In genomic region chr8:105470681-105471313, GRCm38 (mm10) we compare ENCODE assay signal across 9 mouse cellular contexts. TPM values are rescaled to one million over a fixed set of nuclear protein-coding genes. Genes with fewer than 3 reads are reported as not detected.
A peak's percentile ranks its signal among the peaks of the same experiment; 100 is the strongest.
DNase-seq lines count a peak whose midpoint lies in the region; ATAC-seq and TF ChIP-seq lines count a peak whose summit lies in the region.
"Had no signal": no experiment of that assay in that cellular context is flagged by ENCODE, and none has a peak within 500 bp of the region (broad histone marks: within the 10 kb centered on the region; RNA-seq: fewer than 3 reads in every experiment).

No protein-coding gene starts in this region.

- ATAC-seq in heart, embryonic 13.5 days (ENCODE audit: extremely low read depth, insufficient number of reproducible peaks, low FRiP score, low TSS enrichment), result no peak
- peak; percentile 72; the same call in 1 of the 2 replicates for ATAC-seq in hindbrain, embryonic 14.5 days (ENCODE audit: low FRiP score)
- ATAC-seq in midbrain, embryonic 12.5 days (ENCODE audit: low FRiP score, low read depth), result no peak

- peak overlapping the region; percentile 69 for H3K4me2 ChIP-seq in heart, embryonic 13.5 days
- peak overlapping the region; percentile 63 for H3K4me2 ChIP-seq in hindbrain, embryonic 14.5 days (replicated peaks)
- peak overlapping the region; percentile 64 for H3K4me2 ChIP-seq in midbrain, embryonic 12.5 days (replicated peaks)

- DNase-seq in heart, postnatal 10 days, result no peak
- DNase-seq in hindbrain, embryonic 14.5 days (ENCODE audit: low spot score), result no peak
- DNase-seq in yolk sac, embryonic 10.5 days (ENCODE audit: low spot score), result no peak
- DNase-seq in adrenal gland, adult 8-10 months, result no peak
- no peak for DNase-seq in T-cell, adult 2 months (ENCODE audit: low spot score)

- H3K9ac ChIP-seq in heart, embryonic 13.5 days, result peak overlapping the region; percentile 75
- H3K9ac ChIP-seq in hindbrain, embryonic 14.5 days, result peak overlapping the region; percentile 67
- peak overlapping the region; percentile 61 for H3K9ac ChIP-seq in midbrain, embryonic 12.5 days (replicated peaks)

- peaks cover 64% of the 10 kb centered on the region for H3K4me1 ChIP-seq in heart, embryonic 13.5 days
- H3K4me1 ChIP-seq in cortical plate, adult 2 months (ENCODE audit: control insufficient read depth, insufficient read depth, low read length), result peaks cover 14% of the 10 kb centered on the region
- H3K4me1 ChIP-seq in hindbrain, embryonic 14.5 days (replicated peaks; ENCODE audit: control insufficient read depth, insufficient read depth, low read length), result peaks cover 57% of the 10 kb centered on the region
- peaks cover 59% of the 10 kb centered on the region for H3K4me1 ChIP-seq in midbrain, embryonic 12.5 days

- no peaks in the 10 kb centered on the region for H3K9me3 ChIP-seq in heart, embryonic 13.5 days
- H3K9me3 ChIP-seq in hindbrain, embryonic 14.5 days (ENCODE audit: control insufficient read depth, low read length), result no peaks in the 10 kb centered on the region
- H3K9me3 ChIP-seq in midbrain, embryonic 12.5 days, result no peaks in the 10 kb centered on the region

- WGBS in heart, embryonic 13.5 days, result 19% methylated on average over 11 of the region's 11 CpGs
- 18% methylated on average over 11 of the region's 11 CpGs for WGBS in hindbrain, embryonic 14.5 days
- WGBS in midbrain, embryonic 12.5 days, result 20% methylated on average over 11 of the region's 11 CpGs

- no peak overlapping the region for H3K27ac ChIP-seq in heart, embryonic 13.5 days (replicated peaks)
- H3K27ac ChIP-seq in cortical plate, adult 2 months (ENCODE audit: insufficient read depth, low read length), result no peak overlapping the region
- peak overlapping the region; percentile 74 for H3K27ac ChIP-seq in hindbrain, embryonic 14.5 days
- H3K27ac ChIP-seq in midbrain, embryonic 12.5 days (replicated peaks), result peak overlapping the region; percentile 80

- TF ChIP-seq POLR2A in cortical plate, adult 2 months (IDR thresholded peaks at IDR 0.05; ENCODE audit: extremely low read depth, insufficient read depth, low read length), result no peak

- intact Hi-C loops in heart, postnatal 10 days (cut with DNase I), result no loop called here

- peaks cover 9% of the 10 kb centered on the region for H3K36me3 ChIP-seq in heart, embryonic 13.5 days
- H3K36me3 ChIP-seq in hindbrain, embryonic 14.5 days (replicated peaks; ENCODE audit: control insufficient read depth, insufficient read depth), result peaks cover 12% of the 10 kb centered on the region
- peaks cover 18% of the 10 kb centered on the region for H3K36me3 ChIP-seq in midbrain, embryonic 12.5 days

- peak overlapping the region; percentile 44 for H3K4me3 ChIP-seq in heart, embryonic 13.5 days
- H3K4me3 ChIP-seq in cortical plate, adult 2 months (ENCODE audit: insufficient read depth, low read length), result peak overlapping the region; percentile 42
- H3K4me3 ChIP-seq in hindbrain, embryonic 14.5 days (replicated peaks; ENCODE audit: low read length), result peak overlapping the region; percentile 36
- H3K4me3 ChIP-seq in midbrain, embryonic 12.5 days, result peak overlapping the region; percentile 45

- no peak for TF ChIP-seq CTCF in cortical plate, adult 2 months (IDR thresholded peaks at IDR 0.05; ENCODE audit: extremely low read depth, insufficient read depth, low read length)

- peaks cover 36% of the 10 kb centered on the region for H3K27me3 ChIP-seq in heart, embryonic 13.5 days (replicated peaks)
- H3K27me3 ChIP-seq in hindbrain, embryonic 14.5 days (ENCODE audit: control insufficient read depth, insufficient read depth, low read length), result no peaks in the 10 kb centered on the region
- H3K27me3 ChIP-seq in midbrain, embryonic 12.5 days, result peaks cover 30% of the 10 kb centered on the region

RNA-seq across cellular contexts. Expression of gene Tppp3, which starts 0.5 kb away (rescaled TPM):
- polyA plus RNA-seq in heart, embryonic 13.5 days (2015; fragmentation: Nextera tagmentation; extraction: Ambion mirVana), result 12.3 TPM in 2 replicates
- total RNA-seq in heart, postnatal 10 days (2021), result 10 to 100 TPM; 55.8 to 56.1 TPM
- 77.9 and 93.2 TPM in 2 replicates for polyA plus RNA-seq in cortical plate, adult 2 months (2012; rRNA removed)
- polyA plus RNA-seq in hindbrain, embryonic 14.5 days (2014; fragmentation: Nextera tagmentation; extraction: Ambion mirVana), result 204 and 207 TPM in 2 replicates
- polyA plus RNA-seq in midbrain, embryonic 12.5 days (2016; fragmentation: Nextera tagmentation; extraction: Ambion mirVana), result 86.8 and 94.2 TPM in 2 replicates
- total RNA-seq in adrenal gland, adult 8-10 months (2022), result 10 to 100 TPM; 28.3 to 40.2 (median 33.0) TPM
- total RNA-seq: common myeloid progenitor, adult 5-6 weeks had no signal

RNA-seq across cellular contexts. Expression of gene Zdhhc1, which starts 25.9 kb away (rescaled TPM):
- polyA plus RNA-seq in heart, embryonic 13.5 days (2015; fragmentation: Nextera tagmentation; extraction: Ambion mirVana), result 21.8 and 22.3 TPM in 2 replicates
- 10 to 100 TPM; 14.8 to 16.8 TPM for total RNA-seq in heart, postnatal 10 days (2021)
- 63.6 and 66.2 TPM in 2 replicates for polyA plus RNA-seq in cortical plate, adult 2 months (2012; rRNA removed)
- 32.7 and 33.1 TPM in 2 replicates for polyA plus RNA-seq in hindbrain, embryonic 14.5 days (2014; fragmentation: Nextera tagmentation; extraction: Ambion mirVana)
- polyA plus RNA-seq in midbrain, embryonic 12.5 days (2016; fragmentation: Nextera tagmentation; extraction: Ambion mirVana), result 29.9 and 30.9 TPM in 2 replicates
- 10 to 100 TPM; 20.6 to 40.1 (median 31.3) TPM for total RNA-seq in adrenal gland, adult 8-10 months (2022)

RNA-seq across cellular contexts. Expression of gene Hsd11b2, which starts 47.8 kb away (rescaled TPM):
- polyA plus RNA-seq in heart, embryonic 13.5 days (2015; fragmentation: Nextera tagmentation; extraction: Ambion mirVana), result 1.2 and 1.5 TPM in 2 replicates
- total RNA-seq in heart, postnatal 10 days (2021), result 1 to 10 TPM in 1 of 2 experiments, under 1 TPM in 1; 0.60 to 2.1 TPM
- not detected in 2 replicates for polyA plus RNA-seq in cortical plate, adult 2 months (2012; rRNA removed)
- 6.1 and 7.0 TPM in 2 replicates for polyA plus RNA-seq in hindbrain, embryonic 14.5 days (2014; fragmentation: Nextera tagmentation; extraction: Ambion mirVana)
- polyA plus RNA-seq in midbrain, embryonic 12.5 days (2016; fragmentation: Nextera tagmentation; extraction: Ambion mirVana), result 20.1 and 23.5 TPM in 2 replicates
- under 1 TPM; 0.56 to 0.98 (median 0.82) TPM for total RNA-seq in adrenal gland, adult 8-10 months (2022)
- total RNA-seq: common myeloid progenitor, adult 5-6 weeks had no signal

RNA-seq across cellular contexts. Expression of gene Lrrc36, which starts 57.4 kb away (rescaled TPM):
- polyA plus RNA-seq in heart, embryonic 13.5 days (2015; fragmentation: Nextera tagmentation; extraction: Ambion mirVana), result 0.08 and 0.28 TPM in 2 replicates
- total RNA-seq in heart, postnatal 10 days (2021), result 1 to 10 TPM in 1 of 2 experiments, under 1 TPM in 1; 0.77 to 1.2 TPM
- polyA plus RNA-seq in cortical plate, adult 2 months (2012; rRNA removed), result 0.64 and 0.94 TPM in 2 replicates
- polyA plus RNA-seq in hindbrain, embryonic 14.5 days (2014; fragmentation: Nextera tagmentation; extraction: Ambion mirVana), result 0.44 and 0.78 TPM in 2 replicates
- polyA plus RNA-seq in midbrain, embryonic 12.5 days (2016; fragmentation: Nextera tagmentation; extraction: Ambion mirVana), result 3.4 and 3.6 TPM in 2 replicates
- 10 to 100 TPM in 1 of 4 experiments, 1 to 10 TPM in 3; 4.1 to 10.1 (median 7.0) TPM for total RNA-seq in adrenal gland, adult 8-10 months (2022)

RNA-seq across cellular contexts. Expression of gene Kctd19, which starts 57.5 kb away (rescaled TPM):
- polyA plus RNA-seq in heart, embryonic 13.5 days (2015; fragmentation: Nextera tagmentation; extraction: Ambion mirVana), result not detected in 2 replicates
- total RNA-seq in heart, postnatal 10 days (2021), result under 1 TPM in 1 of 2 experiments, not detected in 1; 0.12 TPM
- not detected in 2 replicates for polyA plus RNA-seq in cortical plate, adult 2 months (2012; rRNA removed)
- polyA plus RNA-seq in hindbrain, embryonic 14.5 days (2014; fragmentation: Nextera tagmentation; extraction: Ambion mirVana), result 0.10 TPM in 1 of 2 replicates, not detected in the other
- not detected in 2 replicates for polyA plus RNA-seq in midbrain, embryonic 12.5 days (2016; fragmentation: Nextera tagmentation; extraction: Ambion mirVana)
- under 1 TPM in 1 of 4 experiments, not detected in 3; 0.15 TPM for total RNA-seq in adrenal gland, adult 8-10 months (2022)
- total RNA-seq: common myeloid progenitor, adult 5-6 weeks had no signal

Comparison
In these comparisons a context has a peak if more than half of its experiments do, and no peak if none do; other contexts are left out.
1. H3K27ac ChIP-seq: peak in hindbrain, embryonic 14.5 days (single experiment) and midbrain, embryonic 12.5 days (single experiment); none in heart, embryonic 13.5 days (single experiment) and cortical plate, adult 2 months (single experiment).
2. Peak in every context shown above with its lines, with median percentiles within 50 percentile points of each other: H3K4me2 ChIP-seq, H3K4me3 ChIP-seq and H3K9ac ChIP-seq.